Mouse (Mus musculus) liver, embryonic 14.5 days (tissue): ENCODE data around the gene Cox5b. TPM values are rescaled to one million over a fixed set of nuclear protein-coding genes. Genes with fewer than 3 reads are reported as not detected.
A peak's percentile ranks its signal among the peaks of the same experiment; 100 is the strongest.

Experiments
- ATAC-seq: fragments of 200-750 bp; cut with Nextera tagmentation; 2 replicates; pipeline ENCODE4 v1.8.0; 2017; ENCODE audit warnings: moderate number of reproducible peaks, mild to moderate bottlenecking, moderate library complexity; ENCODE audit not compliant: insufficient read depth
- DNase-seq, 3 experiments: peaks; one replicate each; pipeline ENCODE4 v3.0.0-alpha.2; 2012 to 2013; ENCODE audit warnings: low read depth in 3 of 3, low spot score in 3 of 3
- H3K27ac ChIP-seq: fragments of 300-500 bp; sonication (generic); 2 replicates; pipeline ENCODE4 v1.5.1; 2014; ENCODE audit warnings: moderate library complexity, mild to moderate bottlenecking, control low read depth, inconsistent platforms
- H3K27me3 ChIP-seq: fragments of 300-500 bp; sonication (generic); 2 replicates; pipeline ENCODE4 v1.6.1; 2014; ENCODE audit warnings: mild to moderate bottlenecking, low read length, moderate library complexity; ENCODE audit not compliant: control insufficient read depth, insufficient read depth
- H3K36me3 ChIP-seq: fragments of 300-500 bp; sonication (generic); replicated peaks from 2 replicates; pipeline ENCODE4 v1.6.1; 2014; ENCODE audit warnings: low read depth; ENCODE audit not compliant: control insufficient read depth, insufficient read depth
- H3K4me1 ChIP-seq, 2 experiments: fragments of 200-500 bp in 1 of 2; fragments of 300-500 bp in 1 of 2; sonication (generic) in 1 of 2; replicated peaks; 2 replicates each; pipeline ENCODE4 v1.6.1; 2012 to 2014; ENCODE audit warnings: antibody characterized with exemption in 1 of 2, inconsistent platforms in 1 of 2, low read length in 1 of 2; ENCODE audit not compliant: control insufficient read depth in 2 of 2, insufficient read depth in 2 of 2
- H3K4me2 ChIP-seq: fragments of 300-500 bp; sonication (generic); 2 replicates; pipeline ENCODE4 v1.6.1; 2014; ENCODE audit warnings: low read depth, mild to moderate bottlenecking, control low read depth, moderate library complexity
- H3K4me3 ChIP-seq, 2 experiments: fragments of 200-500 bp in 1 of 2; fragments of 300-500 bp in 1 of 2; sonication (generic) in 1 of 2; 2 replicates each; pipeline ENCODE4 v1.5.1; 2012 to 2014; ENCODE audit warnings: low read depth in 2 of 2, low read length in 2 of 2, mild to moderate bottlenecking in 2 of 2, control low read depth in 1 of 2, inconsistent platforms in 1 of 2, moderate library complexity in 1 of 2; ENCODE audit not compliant: insufficient read depth in 1 of 2
- H3K9ac ChIP-seq: fragments of 300-500 bp; sonication (generic); replicated peaks from 2 replicates; pipeline ENCODE4 v1.6.1; 2014; ENCODE audit warnings: mild to moderate bottlenecking, control low read depth, moderate library complexity
- H3K9me3 ChIP-seq: fragments of 300-500 bp; sonication (generic); 2 replicates; pipeline ENCODE4 v1.6.1; 2016; ENCODE audit warnings: low read length, mixed read lengths; ENCODE audit not compliant: control insufficient read depth
- CTCF ChIP-seq: IDR thresholded peaks from 2 replicates; pipeline ENCODE4 v1.5.1; 2016; ENCODE audit warnings: antibody characterized with exemption, low read depth, control low read depth
- EP300 ChIP-seq: IDR thresholded peaks from 2 replicates; pipeline ENCODE4 v1.6.1; 2016; ENCODE audit warnings: antibody characterized with exemption, low read depth
- WGBS: fragments of 180-500 bp; shearing (Covaris S2); extraction: QIAGEN DNeasy Blood & Tissue Kit; methylation state at CpG from one replicate; pipeline ENCODE4 v1.1.7; 2014; ENCODE audit not compliant: insufficient replicate concordance; 5-methylcytosine and 5-hydroxymethylcytosine counted together
- polyA plus RNA-seq, 2 experiments: library from polyadenylated mRNA; depleted of rRNA in 1 of 2; stranded (reverse) in 1 of 2; unstranded in 1 of 2; fragments of >200 nt; fragmentation: Nextera tagmentation in 1 of 2; extraction: Ambion mirVana in 1 of 2; gene quantifications; 2 replicates each; pipeline versions ENCODE4 v1.2.1 to v1.2.3; 2012 to 2014

Cox5b gene
- polyA plus RNA-seq (2012; rRNA removed) (179 and 292 TPM in 2 replicates), polyA plus RNA-seq (2014; fragmentation: Nextera tagmentation; extraction: Ambion mirVana) (515 and 525 TPM in 2 replicates)

- peak within 1 kb of the TSS; percentile 84 for H3K4me2 ChIP-seq
- H3K9me3 ChIP-seq, result no peaks in the 10 kb centered on the region
- H3K9ac ChIP-seq, result peak within 1 kb of the TSS; percentile 91
- TF ChIP-seq EP300 (no peak), CTCF (0 out of 2 replicates have a peak, but pooled peaks have one; percentile 7)
- H3K27ac ChIP-seq, result peak within 1 kb of the TSS; percentile 44
- under 1% methylated on average over 68 of the region's 68 CpGs for WGBS
- peak within 1 kb of the TSS; percentile 94 to 95 for H3K4me3 ChIP-seq
- peak; percentile 97 to 98 (median 98) for DNase-seq
- H3K4me1 ChIP-seq, result peaks cover 6 to 10% of the 10 kb centered on the region in 2 experiments; a peak in 3 of 4 replicates
- H3K36me3 ChIP-seq, result peaks cover 14% of the 10 kb centered on the region
- no peaks in the 10 kb centered on the region for H3K27me3 ChIP-seq
- ATAC-seq, result peak; percentile 96
Observed at GRCm38 (mm10) chr1:36691271-36692155, at the start of gene Cox5b. Gene Cox5b, plus strand, starts transcription at chr1:36691449.

- H3K27ac ChIP-seq, result no peak overlapping the region
- no peaks in the 10 kb centered on the region for H3K36me3 ChIP-seq
- H3K9me3 ChIP-seq, result no peaks in the 10 kb centered on the region
- DNase-seq, result no peak
- H3K4me1 ChIP-seq, result peaks cover 0 to 2% of the 10 kb centered on the region in 2 experiments; a peak in 2 of 4 replicates
- H3K27me3 ChIP-seq, result no peaks in the 10 kb centered on the region
- no peak overlapping the region for H3K4me2 ChIP-seq
- no peak; the same call in 1 of the 2 replicates for ATAC-seq
- no peak overlapping the region for H3K9ac ChIP-seq
- TF ChIP-seq EP300 (no peak), CTCF (no peak)
- WGBS, result 59% methylated on average over 7 of the region's 7 CpGs
- H3K4me3 ChIP-seq, result no peak overlapping the region
Observed at GRCm38 (mm10) chr1:36643957-36644614, 47.2 kb upstream of the Cox5b start.

- 53% methylated on average over 9 of the region's 9 CpGs for WGBS
Observed at GRCm38 (mm10) chr1:36644615-36645007, 46.6 kb upstream of the Cox5b start.

GRCm38 (mm10) chr1:36646285-36646684 is 45.0 kb upstream of the Cox5b start:
- DNase-seq (no peak), ATAC-seq (no peak)
- Histone ChIP-seq H3K9ac (no peak overlapping the region), H3K36me3 (no peaks in the 10 kb centered on the region), H3K4me3 (no peak overlapping the region), H3K9me3 (no peaks in the 10 kb centered on the region), H3K4me1 (peaks cover 0 to 2% of the 10 kb centered on the region in 2 experiments; a peak in 2 of 4 replicates), H3K27me3 (no peaks in the 10 kb centered on the region), H3K27ac (no peak overlapping the region), H3K4me2 (no peak overlapping the region)
- no peak for TF ChIP-seq EP300
- TF ChIP-seq CTCF, result no peak
- WGBS, result 51% methylated on average over 3 of the region's 3 CpGs

More at GRCm38 (mm10) chr1:36644615-36645007, 46.6 kb upstream of the Cox5b start:
- Histone ChIP-seq H3K4me1 (peaks cover 0 to 2% of the 10 kb centered on the region in 2 experiments; a peak in 2 of 4 replicates), H3K27me3 (no peaks in the 10 kb centered on the region), H3K9ac (no peak overlapping the region), H3K4me3 (no peak overlapping the region), H3K9me3 (no peaks in the 10 kb centered on the region), H3K4me2 (no peak overlapping the region), H3K27ac (no peak overlapping the region), H3K36me3 (no peaks in the 10 kb centered on the region)
- TF ChIP-seq EP300, result no peak
- no peak for TF ChIP-seq CTCF
- ATAC-seq (no peak), DNase-seq (no peak)
